Mouse (Mus musculus) yolk sac, embryonic 10.5 days (tissue): ENCODE measurements around the gene Rabggtb.
"Not testable (repeated sequence)": the region's sequence is repeated elsewhere in the genome, so short reads cannot be mapped to it uniquely, and the experiment has no call there.

Experiments used
- DNase-seq: peaks from one replicate; pipeline ENCODE4 v3.0.0-alpha.2; 2017; ENCODE audit warnings: low spot score

Gene Rabggtb

GRCm38 (mm10) chr3:153863816-153864215 is 49.0 kb downstream of the Rabggtb start:
- DNase-seq, result no peak

DNA sequence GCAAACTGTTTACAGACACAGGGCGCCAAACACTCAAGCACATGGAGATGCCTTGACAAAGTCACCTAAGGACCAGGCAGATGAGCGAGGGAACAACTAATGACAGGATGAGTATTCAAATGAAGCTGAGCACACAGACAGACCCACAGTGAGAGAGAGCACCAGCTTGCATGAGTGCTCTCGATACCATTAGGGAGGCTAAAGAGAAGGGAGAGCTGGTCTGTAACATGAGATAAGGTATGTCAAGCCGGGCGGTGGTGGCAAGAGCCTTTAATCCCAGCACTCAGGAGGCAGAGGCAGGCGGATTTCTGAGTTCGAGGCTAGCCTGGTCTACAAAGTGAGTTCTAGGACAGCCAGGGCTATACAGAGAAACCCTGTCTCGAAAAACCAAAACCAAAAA is 52.4 kb downstream of the Rabggtb start:
- not testable (repeated sequence) for DNase-seq

DNA sequence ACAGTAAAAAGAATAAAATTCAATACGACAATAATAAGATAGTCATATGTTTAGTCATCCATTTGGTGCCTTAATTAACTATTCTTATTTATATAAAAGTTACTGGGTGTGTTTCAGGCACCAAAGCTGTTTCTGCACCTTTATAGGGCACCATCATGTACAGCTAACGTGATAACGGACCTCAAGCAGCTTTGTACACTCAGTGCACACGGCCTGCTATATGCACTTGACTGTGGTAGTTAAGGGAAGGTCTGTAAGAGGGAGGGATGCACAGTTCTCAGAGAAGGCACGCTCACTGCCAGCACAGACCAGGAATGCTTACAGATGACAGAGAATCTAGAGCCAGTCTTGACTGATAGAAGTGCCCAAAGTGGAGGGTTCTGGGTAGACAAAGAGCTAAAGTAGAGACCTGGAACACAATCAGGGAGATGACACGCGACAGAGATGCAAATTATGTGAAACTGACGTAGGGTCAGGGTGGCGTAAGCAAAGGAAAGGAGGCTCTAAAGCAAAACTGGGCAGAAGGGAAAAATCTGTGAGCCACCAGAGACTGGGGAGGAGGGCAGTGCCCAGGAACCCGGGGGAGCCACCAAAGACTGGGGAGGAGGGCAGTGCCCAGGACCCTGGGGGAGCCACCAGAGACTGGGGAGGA is 54.3 kb downstream of the Rabggtb start:
- DNase-seq, result no peak
